Mouse (Mus musculus): ENCODE measurements around the gene Xpr1.

DNA sequence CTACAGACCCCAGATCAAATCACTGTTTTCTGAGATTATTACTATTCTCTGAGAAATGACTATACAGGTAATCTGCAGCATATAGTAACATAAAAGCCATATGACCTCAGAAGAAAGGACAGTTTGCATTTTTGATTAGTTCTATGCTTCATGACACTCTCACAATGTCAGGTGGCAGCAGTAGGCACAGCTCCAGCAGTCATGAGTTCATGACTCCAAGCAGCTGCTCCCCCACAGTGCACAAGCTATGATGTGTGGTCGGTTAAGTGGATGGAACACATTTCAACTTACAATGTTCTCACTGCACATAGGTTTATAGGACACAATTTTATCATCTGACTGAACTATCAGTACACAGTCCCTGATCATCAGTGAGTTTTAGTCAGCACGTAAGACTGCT, 120.0 kb downstream of the Xpr1 start:
- no peak for TF ChIP-seq CTCF (conservative IDR thresholded peaks at IDR 0.05; ENCODE audit: low read length)
- no peak for TF ChIP-seq POU5F1 (IDR thresholded peaks at IDR 0.05; ENCODE audit: borderline replicate concordance, low read length)
- no peak for TF ChIP-seq NANOG (IDR thresholded peaks at IDR 0.05; ENCODE audit: borderline replicate concordance, low read length)
